Mouse (Mus musculus) lung, postnatal 10 days (tissue): Measurements from ENCODE around the gene Sidt2.

Experiments
- DNase-seq: peaks from one replicate; pipeline ENCODE4 v3.0.0; 2021

The Sidt2 gene

DNA sequence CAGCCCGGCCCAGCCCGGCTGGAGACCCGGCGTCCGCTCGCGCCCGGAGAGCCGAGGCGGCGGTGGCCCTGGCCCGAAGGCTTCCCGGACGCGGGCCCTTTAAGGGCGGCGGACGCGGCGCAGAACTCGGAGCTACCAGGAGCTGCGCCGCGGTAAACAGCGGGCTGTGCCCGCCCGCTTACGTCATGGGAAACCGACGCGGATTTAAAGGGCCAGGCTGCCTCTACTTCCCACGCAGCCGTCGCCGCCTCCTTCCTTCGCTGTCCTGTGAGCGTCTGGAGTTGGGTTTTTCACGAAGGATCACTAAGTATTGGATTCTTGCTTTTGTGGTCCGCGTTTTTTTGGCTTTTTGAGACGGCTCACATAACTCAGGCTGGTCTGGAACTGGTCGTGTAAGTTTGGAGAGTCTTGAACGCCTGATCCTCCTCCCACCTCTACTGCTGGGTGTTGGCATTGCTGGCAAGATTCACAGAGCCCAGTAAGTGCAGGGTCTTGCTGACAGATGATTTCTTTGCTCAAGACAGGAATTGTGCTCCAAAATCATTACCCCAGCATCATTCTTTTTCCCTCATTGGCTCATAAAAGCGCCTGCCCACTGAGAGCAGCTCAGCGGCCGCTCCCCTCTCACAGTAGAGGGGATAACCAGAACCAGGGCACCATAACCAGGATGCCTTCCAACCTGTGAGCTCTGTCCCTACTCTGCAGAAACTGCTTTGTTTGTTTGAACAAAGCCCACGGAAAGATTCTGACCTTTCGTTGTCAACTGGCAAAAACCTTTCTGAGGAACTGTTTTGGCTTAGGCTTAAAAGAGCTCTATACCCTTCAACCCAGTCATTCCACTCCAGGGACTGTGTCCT lies at the start of gene Sidt2:
TSS of gene Sidt2 (minus strand) at position 152 of the 857 bp plus-strand sequence.
- peak; percentile 93 for DNase-seq

DNA sequence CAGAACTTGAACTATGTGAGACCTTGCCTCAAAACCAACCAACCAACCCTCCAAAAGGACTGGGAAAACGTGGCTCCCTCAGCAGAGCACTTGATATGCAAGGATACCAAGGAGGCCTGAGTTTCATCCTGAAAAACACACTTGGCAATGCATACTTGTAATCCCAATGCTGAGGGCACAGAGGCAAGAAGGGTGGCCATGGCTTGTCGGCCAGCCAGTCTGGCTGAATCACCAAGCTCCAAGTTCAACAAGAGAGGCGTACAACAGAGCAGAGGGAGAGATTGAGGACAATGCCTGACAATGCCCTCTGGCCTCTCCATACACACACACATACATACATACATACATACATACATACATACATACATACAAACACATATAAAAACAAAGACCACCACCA lies 49.5 kb upstream of the Sidt2 start:
- DNase-seq, result no peak

DNA sequence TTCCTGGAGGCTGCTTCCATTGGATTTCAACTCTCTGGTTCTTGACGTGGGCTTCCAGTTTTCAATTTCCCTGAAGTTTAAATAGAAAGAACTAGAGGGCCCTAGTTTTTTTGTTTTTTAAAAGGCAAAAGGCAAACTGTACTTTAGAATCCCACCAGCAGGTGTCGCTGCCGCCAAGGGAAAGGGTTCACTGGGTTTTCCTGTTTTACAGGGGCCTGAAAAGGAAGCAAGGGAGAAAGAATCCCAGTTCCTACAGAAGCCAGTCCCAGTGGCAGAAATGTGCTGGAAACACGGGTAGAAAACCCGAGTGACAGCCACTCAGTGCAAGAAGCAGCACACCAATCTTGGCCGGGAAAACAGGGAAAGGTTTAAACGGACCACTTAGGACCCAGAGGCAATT lies 48.7 kb upstream of the Sidt2 start:
- DNase-seq, result peak; percentile 90

DNA sequence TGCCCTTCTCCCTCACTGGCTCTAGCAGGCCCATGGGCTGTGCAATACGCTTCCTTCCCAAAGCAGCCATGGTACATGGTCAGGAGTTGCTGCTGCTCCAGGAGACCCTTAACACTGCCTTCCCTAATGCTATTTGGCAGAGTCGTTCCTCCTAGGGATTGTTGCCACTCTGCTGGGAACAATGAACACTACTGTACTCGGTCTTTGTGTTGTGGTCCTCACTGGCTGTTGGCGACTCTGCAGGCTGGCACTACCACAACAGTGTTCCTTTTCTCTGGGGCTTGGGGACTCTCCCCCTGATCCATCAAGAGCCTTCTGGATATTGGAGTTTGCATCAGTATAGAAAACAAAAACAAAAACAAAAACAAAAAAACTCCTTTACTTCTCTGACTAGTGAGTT lies 44.0 kb upstream of the Sidt2 start:
- DNase-seq, result no peak

DNA sequence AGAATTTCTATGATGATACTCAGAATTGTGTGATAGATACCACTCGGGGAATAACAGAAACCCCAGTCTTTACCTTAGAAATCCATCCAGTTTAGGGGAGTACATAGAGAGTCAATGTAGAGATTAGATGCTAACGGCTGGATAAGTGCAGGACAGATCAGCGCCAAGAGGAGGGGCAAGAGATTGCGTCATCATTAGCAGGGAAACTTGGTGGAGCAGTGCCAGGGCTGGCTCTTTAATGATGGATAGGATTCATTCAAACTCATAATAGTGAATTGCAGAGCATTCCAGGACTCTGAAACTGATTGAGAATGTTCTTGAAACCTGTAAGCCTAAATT lies 30.1 kb upstream of the Sidt2 start:
- DNase-seq, result peak; percentile 89

DNA sequence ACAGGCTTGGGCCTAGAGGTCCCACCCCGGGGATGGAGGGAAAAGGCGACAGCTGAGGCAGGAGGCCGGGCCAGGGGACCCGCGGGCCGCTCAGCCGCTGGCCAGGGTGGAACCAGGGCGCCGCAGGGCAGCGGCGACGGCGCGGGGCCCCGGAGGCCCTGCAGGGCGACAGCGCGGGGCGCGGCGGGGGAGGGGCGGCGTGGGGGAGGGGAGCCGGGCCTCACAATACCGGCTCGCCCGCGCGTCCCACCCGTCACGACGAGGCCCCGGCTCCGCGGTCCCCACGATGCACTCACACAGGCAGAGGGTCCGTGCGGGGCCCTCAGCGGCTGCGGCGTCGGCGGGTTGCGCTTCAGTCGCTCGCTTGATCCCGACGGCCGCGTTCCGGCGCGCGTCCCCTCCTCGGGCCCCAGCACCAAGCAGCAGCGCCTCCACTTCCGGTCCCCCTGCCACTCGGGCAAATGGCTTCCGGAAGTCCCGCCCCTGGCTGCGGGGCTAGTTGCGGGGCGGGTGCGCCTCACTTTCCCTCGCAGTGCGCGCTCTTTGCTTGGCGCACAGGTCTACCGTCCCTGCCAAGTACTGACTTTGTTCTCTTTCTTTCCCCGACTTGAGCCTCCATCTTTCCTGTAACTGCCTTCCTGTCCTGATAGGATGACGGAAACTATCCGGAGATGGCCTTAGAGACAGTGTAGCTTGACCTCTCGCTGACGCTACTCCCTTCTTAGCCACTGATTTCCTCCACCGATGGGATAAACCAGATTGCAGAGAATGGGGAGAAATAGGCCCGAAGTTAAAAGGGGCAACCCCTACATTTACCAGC lies 29.6 kb upstream of the Sidt2 start:
- peak; percentile 92 for DNase-seq

DNA sequence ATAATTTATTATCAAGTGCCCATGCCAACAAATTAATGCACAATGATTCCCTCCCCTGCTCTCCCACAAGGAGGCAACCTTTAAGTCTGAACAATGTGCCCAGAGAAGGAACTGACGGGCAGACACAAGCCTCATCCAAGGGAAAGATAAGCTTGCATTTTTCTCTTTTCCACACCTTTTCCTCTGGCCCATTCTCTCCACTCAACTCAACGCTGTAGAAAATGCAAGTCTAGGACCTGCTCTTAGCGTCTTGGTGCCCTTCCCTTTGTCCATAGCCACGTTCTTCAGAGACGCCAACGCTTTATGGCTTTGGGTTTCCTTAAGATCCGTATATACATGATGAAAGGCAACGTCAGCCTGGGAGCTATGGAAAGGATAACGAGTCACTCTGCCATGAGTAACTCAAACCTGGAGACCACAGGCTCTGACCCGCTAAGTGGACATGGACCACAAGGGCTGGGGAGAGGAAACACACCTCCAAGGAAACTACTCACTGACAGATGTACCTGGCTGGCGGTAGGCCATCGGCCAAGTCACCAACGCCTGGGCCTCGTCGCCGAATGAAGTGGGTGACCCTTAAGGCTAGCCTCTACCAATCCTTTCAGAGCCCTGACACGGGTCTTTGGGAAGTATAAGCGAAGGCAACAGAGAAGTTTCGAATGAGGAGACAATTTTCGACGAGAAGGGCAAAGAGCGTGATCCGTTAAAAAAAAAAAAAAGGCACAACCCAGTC lies 28.8 kb upstream of the Sidt2 start:
- DNase-seq, result peak; percentile 34

DNA sequence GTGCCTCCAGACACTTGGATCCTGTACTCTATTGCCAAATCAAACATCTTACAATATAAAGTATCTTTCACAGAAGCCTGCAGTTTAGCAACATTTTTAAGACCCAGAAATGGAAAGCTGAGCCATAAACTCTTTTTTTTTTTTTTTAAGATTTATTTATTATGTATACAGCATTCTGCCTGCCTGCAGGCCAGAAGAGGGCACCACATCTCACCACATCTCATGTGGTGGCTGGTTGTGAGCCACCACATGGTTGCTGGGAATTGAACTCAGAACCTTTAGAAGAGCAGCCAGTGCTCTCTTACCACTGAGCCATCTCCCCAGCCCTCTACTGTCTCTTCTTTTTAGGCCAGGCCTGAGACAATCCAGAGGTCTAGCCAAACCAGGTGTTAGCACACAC lies 26.3 kb upstream of the Sidt2 start:
- no peak for DNase-seq

DNA sequence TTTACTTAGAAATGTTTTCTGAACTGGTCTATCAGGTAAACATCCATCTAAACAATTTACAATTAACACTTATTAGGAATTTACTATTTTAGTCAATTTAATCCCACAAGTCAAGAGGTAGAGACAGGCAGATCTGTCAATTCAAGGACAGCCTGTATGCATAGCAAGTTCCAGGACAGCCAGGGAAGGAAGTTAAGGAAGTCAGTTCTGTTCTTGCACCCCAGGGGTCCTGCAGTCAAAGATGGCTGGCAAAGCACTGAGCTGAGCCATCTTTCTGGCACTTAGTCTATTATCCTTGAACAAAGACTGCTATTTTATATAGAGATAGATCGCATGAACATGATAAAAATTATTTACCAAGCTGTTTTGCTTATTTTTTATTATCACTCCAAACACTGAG lies 25.6 kb upstream of the Sidt2 start:
- DNase-seq, result no peak

DNA sequence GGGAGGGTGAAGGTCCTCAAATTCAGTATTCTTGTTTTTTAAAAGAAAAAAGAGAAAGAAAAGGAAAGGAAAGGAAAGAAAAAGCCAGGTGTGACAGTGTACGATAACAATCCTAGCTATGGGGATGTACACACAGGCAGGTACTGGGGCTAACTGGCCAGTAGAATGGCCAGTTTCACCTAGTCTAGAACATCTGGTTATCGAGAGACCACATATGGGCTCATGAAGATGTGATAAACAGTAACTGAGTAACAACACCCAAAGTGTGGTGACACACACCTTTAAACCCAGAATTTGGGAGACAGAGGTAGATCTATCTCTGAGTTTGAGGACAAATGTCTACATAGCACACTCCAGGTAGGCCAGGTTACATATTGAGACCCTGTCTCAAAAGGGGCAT lies 24.7 kb upstream of the Sidt2 start:
- no peak for DNase-seq

DNA sequence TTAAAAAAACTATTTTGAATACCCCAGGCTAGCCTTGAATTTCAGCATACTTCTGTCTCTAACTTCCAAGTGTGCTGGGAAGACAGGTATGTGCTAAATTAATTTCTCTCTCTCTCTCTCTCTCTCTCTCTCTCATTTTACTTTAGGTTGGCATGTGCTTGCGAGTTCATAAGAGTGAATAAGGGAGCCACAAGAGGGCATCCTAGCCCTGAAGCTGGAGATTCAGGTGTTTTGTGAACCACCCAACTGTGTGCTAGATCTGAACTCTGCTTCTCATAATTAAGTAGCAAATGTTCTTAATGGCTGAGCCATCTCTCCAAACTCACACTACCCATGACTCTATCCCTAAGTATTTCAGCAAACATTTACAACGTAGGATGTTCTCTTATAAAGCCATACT lies 21.8 kb upstream of the Sidt2 start:
- no peak for DNase-seq

DNA sequence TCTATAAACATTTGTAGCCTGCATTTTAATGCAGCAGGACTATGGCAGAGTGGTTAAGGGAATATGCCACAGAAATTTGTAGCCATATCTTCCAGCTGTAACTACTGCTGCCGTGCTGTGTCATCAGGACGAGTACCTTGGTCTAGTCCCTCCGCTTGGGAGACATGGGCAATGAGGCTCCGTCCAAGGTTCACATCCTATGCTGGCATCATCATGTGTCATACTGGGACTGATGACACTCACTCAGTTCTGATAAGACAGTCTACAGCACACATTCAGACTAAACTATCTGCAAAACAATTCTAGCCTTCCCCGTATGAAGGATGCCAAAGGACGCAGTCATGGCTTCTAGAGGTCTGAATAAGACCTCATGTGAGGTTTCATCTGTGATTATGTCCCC lies 8.5 kb upstream of the Sidt2 start:
- DNase-seq, result no peak

DNA sequence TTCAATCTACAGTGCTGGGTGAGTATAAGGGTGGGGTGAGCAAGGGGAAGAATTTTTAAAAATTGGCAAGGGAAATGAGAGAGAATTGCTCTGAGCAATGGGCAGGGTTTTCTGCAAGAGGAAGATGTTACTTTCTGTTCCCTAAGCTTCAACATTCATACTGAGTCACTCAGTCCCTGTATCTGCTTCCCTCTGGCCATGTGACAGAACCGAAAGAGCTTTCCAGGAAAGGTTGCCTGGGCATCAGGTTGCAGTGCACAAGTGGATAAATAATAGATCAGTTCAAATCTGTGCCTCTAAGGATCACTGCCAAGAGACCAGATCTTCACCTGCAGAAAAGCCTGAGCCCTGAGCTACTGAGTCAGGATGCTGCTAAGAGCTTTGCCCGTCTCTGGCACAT lies 6.8 kb upstream of the Sidt2 start:
- DNase-seq, result no peak

DNA sequence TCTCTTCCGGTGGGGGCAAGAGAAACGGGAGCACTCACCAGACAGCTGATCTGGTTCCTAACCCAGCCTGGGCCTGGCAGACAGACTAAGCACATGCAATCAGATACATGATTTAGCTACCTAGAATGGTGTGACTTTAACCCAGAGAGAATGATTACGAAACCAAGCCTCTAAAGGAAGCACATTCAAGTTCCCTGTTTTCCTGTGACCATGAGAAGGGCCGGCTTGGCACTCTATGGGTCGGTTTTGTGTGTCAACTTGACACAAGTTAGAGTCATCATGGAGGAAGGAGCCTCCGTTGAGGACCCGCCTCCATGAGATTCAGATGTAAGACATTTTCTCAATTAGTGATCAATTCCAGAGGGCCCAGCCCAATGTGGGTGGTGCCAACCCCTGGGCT lies 4.6 kb upstream of the Sidt2 start:
- no peak for DNase-seq

DNA sequence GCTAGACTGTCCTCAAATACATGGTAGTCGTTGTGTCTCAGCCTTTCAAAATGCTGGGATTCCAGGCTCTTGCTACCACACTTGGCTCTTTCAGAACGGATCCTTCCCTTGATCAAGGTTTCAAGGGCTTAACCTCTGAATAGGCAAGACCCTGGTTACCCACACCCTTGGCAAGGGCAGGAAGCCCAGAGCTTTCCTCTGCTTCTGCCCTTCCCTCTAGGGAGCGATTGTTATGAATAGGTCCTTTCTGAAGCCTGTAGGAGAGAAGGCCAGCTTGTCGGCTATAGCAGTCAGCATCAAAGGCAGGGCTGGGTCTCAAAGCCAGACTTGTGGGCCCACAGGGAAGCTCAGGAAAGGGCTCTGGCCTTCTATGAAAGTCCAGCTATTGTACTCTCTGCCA lies 3.8 kb upstream of the Sidt2 start:
- DNase-seq, result no peak

DNA sequence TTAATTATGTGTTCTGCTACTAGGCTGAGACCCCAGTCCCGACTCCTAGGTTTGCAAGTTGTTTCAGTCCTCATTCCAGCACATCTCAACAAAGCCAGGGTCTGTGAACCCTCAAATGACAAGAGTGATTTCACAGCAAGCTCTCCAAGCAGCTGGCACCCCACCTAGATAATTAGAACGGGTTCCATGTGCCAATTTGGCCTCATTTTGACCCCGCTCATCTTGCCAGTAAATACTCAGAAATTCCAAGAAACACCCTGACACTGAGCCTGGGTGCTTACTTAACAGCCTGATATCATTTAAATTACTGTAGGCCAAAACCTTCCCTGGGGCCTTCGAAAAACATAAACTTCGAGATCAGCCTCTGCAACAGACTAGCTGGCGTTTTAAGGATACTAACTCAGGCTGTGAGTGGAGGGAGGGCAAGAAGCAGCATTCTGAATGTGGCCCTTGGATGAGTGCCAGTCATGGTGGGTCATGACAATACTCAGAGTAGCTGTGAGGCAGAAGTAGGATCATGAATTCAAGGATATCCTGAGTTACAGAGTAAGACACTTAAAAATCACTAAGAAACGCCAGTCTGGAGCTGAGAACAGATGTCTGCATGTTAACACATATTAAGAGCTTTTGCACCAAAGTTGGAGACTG lies 3.1 kb upstream of the Sidt2 start:
- no peak for DNase-seq

DNA sequence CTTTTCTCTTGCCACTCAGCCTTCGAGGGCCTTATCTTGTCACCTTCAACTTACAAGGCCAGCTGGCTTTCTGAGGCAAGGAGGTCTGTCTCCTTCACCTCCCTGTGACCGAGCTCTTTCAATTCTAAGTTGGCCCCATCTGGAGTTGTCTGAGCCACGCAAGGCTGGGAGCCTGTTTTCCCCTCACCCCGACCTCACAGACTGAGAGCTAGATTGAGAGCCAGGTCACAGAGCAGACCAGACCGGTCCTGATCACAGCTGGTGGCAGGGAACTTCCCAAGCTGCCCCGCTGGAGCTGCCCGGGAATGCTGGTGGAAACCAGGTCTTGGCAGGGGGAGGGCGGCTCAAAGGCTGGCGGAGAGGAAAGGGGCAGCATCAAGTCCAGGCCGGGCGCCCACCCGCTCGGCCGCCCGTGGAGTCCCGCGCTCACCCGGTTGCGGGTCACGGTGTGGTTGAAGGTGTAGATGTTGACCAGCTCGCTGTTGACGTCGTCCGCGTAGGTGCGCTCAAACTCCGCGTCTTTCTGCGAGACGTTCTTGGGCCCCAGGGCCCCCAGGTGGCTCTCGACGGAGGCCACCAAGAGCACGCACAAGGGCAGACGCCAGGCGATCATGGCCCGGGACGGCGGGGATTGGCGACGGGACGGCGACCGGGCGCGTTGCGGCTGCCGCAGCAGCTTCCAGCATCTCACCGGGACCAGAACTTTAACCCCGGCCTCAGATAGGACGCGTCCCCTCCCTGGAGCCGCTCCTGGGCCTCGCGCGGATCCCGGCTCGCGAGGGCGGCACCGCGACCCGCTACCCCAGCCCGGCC lies 558 bp downstream of the Sidt2 start:
- peak; percentile 67 for DNase-seq

DNA sequence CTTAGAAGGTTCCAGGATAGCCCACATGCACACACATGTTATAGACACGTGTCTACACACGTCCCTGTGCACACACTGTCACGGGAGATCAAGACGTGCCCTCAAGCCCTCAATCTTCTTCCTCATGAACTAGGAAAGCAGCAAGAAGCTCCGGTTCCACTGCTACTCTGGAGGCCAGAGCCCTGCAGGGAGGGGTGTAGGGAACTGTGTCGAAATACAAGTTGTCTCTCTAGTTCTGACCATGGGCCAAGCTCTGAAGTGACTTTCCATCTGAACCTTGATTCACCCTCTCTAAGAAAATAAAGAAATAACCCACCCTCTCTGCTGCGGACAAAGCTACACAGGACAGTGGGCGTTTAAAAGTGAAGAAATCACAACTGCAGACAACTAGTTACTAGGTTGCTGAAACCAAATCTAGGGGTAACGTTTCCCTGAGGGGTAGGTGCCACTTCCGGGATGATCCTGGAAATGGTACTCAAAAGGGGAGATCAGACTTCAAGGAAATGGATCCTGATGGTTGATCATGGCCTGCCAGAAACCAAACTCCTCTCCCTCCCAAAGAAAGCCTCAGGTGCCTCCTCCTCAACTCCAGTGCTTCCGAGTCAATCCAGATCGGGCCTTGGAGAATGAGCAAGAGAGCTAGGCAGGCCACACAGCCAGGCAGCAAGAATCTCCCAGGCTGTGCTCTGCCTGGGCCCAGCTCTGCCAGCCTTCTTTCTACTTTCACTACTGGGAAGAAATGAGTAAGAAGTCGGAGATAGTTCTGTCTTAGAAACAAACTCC lies 1.4 kb downstream of the Sidt2 start:
- peak; percentile 51 for DNase-seq

DNA sequence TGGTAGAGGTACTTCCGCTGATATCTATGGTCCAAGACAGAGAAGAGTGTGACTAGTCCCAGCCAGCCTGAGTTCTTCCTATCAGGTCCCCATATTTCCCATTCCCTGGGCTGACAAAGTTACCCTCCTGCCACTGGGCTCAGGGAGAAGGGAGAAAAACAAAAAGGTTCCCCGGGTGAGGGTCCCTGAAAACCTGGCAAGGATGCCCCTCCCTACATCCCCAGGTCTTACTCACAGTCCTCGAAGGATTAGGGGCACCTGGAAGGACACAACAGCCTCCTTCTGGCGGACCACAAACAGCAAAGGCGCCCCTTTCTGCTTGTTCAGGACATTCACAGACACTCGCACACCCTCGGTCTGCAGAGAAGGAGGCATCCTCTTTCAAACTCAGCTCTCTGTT lies 2.2 kb downstream of the Sidt2 start:
- no peak for DNase-seq

DNA sequence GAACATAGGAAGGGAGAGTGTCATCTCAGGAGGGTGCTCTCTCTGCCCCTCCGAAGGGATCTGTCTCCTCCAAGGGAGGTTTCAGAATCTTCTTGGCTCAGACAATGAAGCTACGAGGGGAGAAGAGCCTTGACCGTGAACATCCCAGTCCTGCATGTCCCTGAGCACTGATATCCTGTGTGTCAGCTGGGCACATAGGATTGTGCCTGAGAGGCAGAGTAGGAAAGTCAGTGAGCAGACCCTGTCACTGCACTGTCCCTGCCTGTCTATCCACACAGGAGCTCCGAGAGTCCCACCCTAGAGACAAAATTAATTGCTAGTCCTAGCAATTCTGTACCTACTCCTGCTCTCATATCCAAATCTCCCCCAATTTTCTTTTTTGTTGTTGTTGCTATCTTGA lies 3.0 kb downstream of the Sidt2 start:
- no peak for DNase-seq

DNA sequence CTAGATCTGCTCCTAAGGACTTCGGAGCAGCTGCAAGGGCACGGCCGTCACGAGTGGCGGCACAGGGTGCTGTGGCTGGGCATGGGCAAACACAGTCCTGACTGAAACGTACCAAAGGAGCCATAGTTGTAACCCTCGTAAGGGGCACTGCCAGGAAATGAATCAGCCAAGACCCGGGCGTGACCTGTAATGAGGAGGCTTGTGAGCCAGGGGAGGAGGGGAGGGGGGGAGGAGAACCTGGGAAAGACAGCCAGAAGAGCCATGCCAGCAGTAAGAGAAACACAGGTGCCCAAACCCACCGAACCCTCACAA lies 8.2 kb downstream of the Sidt2 start:
- no peak for DNase-seq
